ENCODE assay signal across 21 mouse cellular contexts in genomic region chr1:58946718-58947117, GRCm38 (mm10). TPM values are rescaled to one million over a fixed set of nuclear protein-coding genes. Genes with fewer than 3 reads are reported as not detected.
DNase-seq lines count a peak whose midpoint lies in the region; ATAC-seq and TF ChIP-seq lines count a peak whose summit lies in the region.
"Had no signal": no experiment of that assay in that cellular context is flagged by ENCODE, and none has a peak within 500 bp of the region (broad histone marks: within the 10 kb centered on the region; RNA-seq: fewer than 3 reads in every experiment).

No protein-coding gene starts in this region.

- WGBS in heart, embryonic 15.5 days: 71% methylated on average over 9 of the region's 9 CpGs
- 93% methylated on average over 9 of the region's 9 CpGs for WGBS in limb, embryonic 11.5 days
- WGBS in limb, embryonic 10.5 days: 93% methylated on average over 9 of the region's 9 CpGs

- no peak overlapping the region for H3K4me3 ChIP-seq in heart, embryonic 15.5 days
- no peak overlapping the region for H3K4me3 ChIP-seq in limb, embryonic 11.5 days (ENCODE audit: low read depth, low read length)
- H3K4me3 ChIP-seq in limb, embryonic 10.5 days: no peak overlapping the region
- H3K4me3 ChIP-seq in myocyte: no peak overlapping the region
- H3K4me3 ChIP-seq: embryonic facial prominence, embryonic 10.5 days; erythroblast, embryonic 14.5 days; forebrain, embryonic 10.5 days; heart, adult 2 months; heart, embryonic 12.5 days; hindbrain, embryonic 10.5 days had no signal

- 0 out of 2 replicates have a peak, but pooled peaks have one; percentile 48 for ATAC-seq in heart, embryonic 15.5 days (replicated peaks; ENCODE audit: insufficient number of reproducible peaks, insufficient read depth, low FRiP score, low read depth)
- ATAC-seq in limb, embryonic 11.5 days (ENCODE audit: insufficient number of reproducible peaks, low FRiP score, low TSS enrichment, low read depth): no peak
- ATAC-seq: CD4-positive, CD25-positive, alpha-beta regulatory T cell, adult 4 months; forebrain, embryonic 14.5 days had no signal

- H3K36me3 ChIP-seq in heart, embryonic 15.5 days: peaks cover 18% of the 10 kb centered on the region
- H3K36me3 ChIP-seq in limb, embryonic 11.5 days (ENCODE audit: control insufficient read depth, insufficient read depth, low read length): peaks cover 2% of the 10 kb centered on the region; the same call in 1 of the 2 replicates
- peaks cover 25% of the 10 kb centered on the region for H3K36me3 ChIP-seq in limb, embryonic 10.5 days
- H3K36me3 ChIP-seq in myocyte (ENCODE audit: control insufficient read depth, insufficient read depth): no peaks in the 10 kb centered on the region

- TF ChIP-seq POLR2A in myocyte (IDR thresholded peaks at IDR 0.05; ENCODE audit: insufficient read length, low read depth): no peak

- no peak for DNase-seq in heart, postnatal 36 days
- DNase-seq in limb, embryonic 11.5 days (ENCODE audit: low spot score): peak; percentile 14
- no peak for DNase-seq in limb, embryonic 10.5 days (ENCODE audit: low spot score)
- peak; percentile 18 for DNase-seq in NIH3T3 (ENCODE audit: low read depth)
- no peak for DNase-seq in left cerebral cortex, adult 9 months (ENCODE audit: low spot score in 2 of 2)
- DNase-seq: adrenal gland, postnatal 14 days; cerebellum, adult 2 months; cerebellum, postnatal 10 days; heart, adult 2 months; heart, postnatal 10 days had no signal

- no peak overlapping the region for H3K4me2 ChIP-seq in heart, embryonic 15.5 days
- no peak overlapping the region for H3K4me2 ChIP-seq in limb, embryonic 11.5 days (ENCODE audit: low read depth, severe bottlenecking)
- H3K4me2 ChIP-seq in myocyte (ENCODE audit: low read depth): peak overlapping the region; percentile 49
- H3K4me2 ChIP-seq: heart, embryonic 12.5 days; hindbrain, embryonic 14.5 days had no signal

- intact Hi-C loops in heart, postnatal 36 days (cut with DNase I): no loop called here

- H3K9me3 ChIP-seq in heart, embryonic 15.5 days (replicated peaks): no peaks in the 10 kb centered on the region
- H3K9me3 ChIP-seq in limb, embryonic 11.5 days (ENCODE audit: control insufficient read depth, low read length): no peaks in the 10 kb centered on the region
- H3K9me3 ChIP-seq in limb, embryonic 10.5 days (replicated peaks): no peaks in the 10 kb centered on the region
- H3K9me3 ChIP-seq: embryonic facial prominence, embryonic 10.5 days; forebrain, embryonic 10.5 days; G1E; heart, embryonic 12.5 days had no signal

- no peaks in the 10 kb centered on the region for H3K27me3 ChIP-seq in heart, embryonic 15.5 days
- H3K27me3 ChIP-seq in limb, embryonic 11.5 days (ENCODE audit: control insufficient read depth, insufficient read depth, low read length): no peaks in the 10 kb centered on the region
- H3K27me3 ChIP-seq in limb, embryonic 10.5 days (ENCODE audit: low read depth, poor library complexity, severe bottlenecking): no peaks in the 10 kb centered on the region
- no peaks in the 10 kb centered on the region for H3K27me3 ChIP-seq in myocyte (ENCODE audit: control insufficient read depth, insufficient read depth, insufficient read length)
- H3K27me3 ChIP-seq: heart, embryonic 12.5 days had no signal

- no peak overlapping the region for H3ac ChIP-seq in myocyte (ENCODE audit: control insufficient read depth, insufficient read length)

- peaks cover 32% of the 10 kb centered on the region for H3K4me1 ChIP-seq in heart, embryonic 15.5 days (replicated peaks)
- peaks cover 5% of the 10 kb centered on the region; the same call in 1 of the 2 replicates for H3K4me1 ChIP-seq in limb, embryonic 11.5 days (ENCODE audit: control insufficient read depth, insufficient read depth, low read length)
- peaks cover 11% of the 10 kb centered on the region for H3K4me1 ChIP-seq in limb, embryonic 10.5 days

- peaks cover 40% of the 10 kb centered on the region for H3K79me2 ChIP-seq in myocyte (ENCODE audit: control insufficient read depth, insufficient read depth)

- H3K27ac ChIP-seq in heart, embryonic 15.5 days: peak overlapping the region; percentile 37; the same call in 1 of the 2 replicates
- H3K27ac ChIP-seq in limb, embryonic 11.5 days (replicated peaks; ENCODE audit: low read depth, low read length): no peak overlapping the region
- H3K27ac ChIP-seq in limb, embryonic 10.5 days: no peak overlapping the region
- H3K27ac ChIP-seq: embryonic facial prominence, embryonic 10.5 days; forebrain, embryonic 10.5 days; hindbrain, embryonic 10.5 days; hindbrain, embryonic 14.5 days had no signal

- no peak overlapping the region for H3K9ac ChIP-seq in heart, embryonic 15.5 days
- H3K9ac ChIP-seq in limb, embryonic 11.5 days (ENCODE audit: low read length): no peak overlapping the region
- H3K9ac ChIP-seq: heart, embryonic 12.5 days; hindbrain, embryonic 14.5 days had no signal

TF ChIP-seq in myocyte, 11 proteins besides CTCF, POLR2A, EP300 and RAD21:
- no peak for TF ChIP-seq USF1 (IDR thresholded peaks at IDR 0.05; ENCODE audit: low read depth)
- no peak for TF ChIP-seq E2F4 (IDR thresholded peaks at IDR 0.05; ENCODE audit: insufficient read depth)
- TF ChIP-seq MYOD1 (IDR thresholded peaks at IDR 0.05; ENCODE audit: control insufficient read depth in 1 of 3, insufficient read length in 2 of 3, low read depth in 2 of 3): peak in 2 of 3 experiments; percentile 14 to 60
- no peak for TF ChIP-seq POLR2AphosphoS2 (IDR thresholded peaks at IDR 0.05; ENCODE audit: insufficient read length, low read depth)
- TF ChIP-seq MAX (IDR thresholded peaks at IDR 0.05; ENCODE audit: low read depth): no peak
- TF ChIP-seq MYOG (IDR thresholded peaks at IDR 0.05; ENCODE audit: control insufficient read depth in 1 of 3, insufficient read depth in 1 of 3, insufficient read length in 2 of 3, low read depth in 2 of 3): peak in 1 of 3 experiments; percentile 49

RNA-seq across cellular contexts. Expression of gene Trak2, which starts 26.5 kb away (rescaled TPM):
- 27.8 and 29.6 TPM in 2 replicates for polyA plus RNA-seq in heart, embryonic 15.5 days (2015; fragmentation: Nextera tagmentation; extraction: Ambion mirVana)
- total RNA-seq in heart, postnatal 36 days (2021): 100 to 1,000 TPM; 165 to 186 TPM
- 8.3 and 10.0 TPM in 2 replicates for polyA plus RNA-seq in limb, embryonic 11.5 days (2014; fragmentation: Nextera tagmentation; extraction: Ambion mirVana)
- polyA plus RNA-seq in limb, embryonic 10.5 days (2016; fragmentation: Nextera tagmentation; extraction: Ambion mirVana): 7.5 and 9.3 TPM in 2 replicates
- 13.7 TPM for polyA plus RNA-seq in myocyte (2012; fragmentation: generic; extraction: Trizol)

RNA-seq across cellular contexts. Expression of gene Stradb, which starts 26.6 kb away (rescaled TPM):
- polyA plus RNA-seq in heart, embryonic 15.5 days (2015; fragmentation: Nextera tagmentation; extraction: Ambion mirVana): 24.1 and 29.0 TPM in 2 replicates
- 10 to 100 TPM; 70.2 to 70.6 TPM for total RNA-seq in heart, postnatal 36 days (2021)
- 23.2 and 23.8 TPM in 2 replicates for polyA plus RNA-seq in limb, embryonic 11.5 days (2014; fragmentation: Nextera tagmentation; extraction: Ambion mirVana)
- 19.1 and 20.2 TPM in 2 replicates for polyA plus RNA-seq in limb, embryonic 10.5 days (2016; fragmentation: Nextera tagmentation; extraction: Ambion mirVana)
- polyA plus RNA-seq in myocyte (2012; fragmentation: generic; extraction: Trizol): 17.0 TPM

Comparison
In these comparisons a context has a peak if more than half of its experiments do, and no peak if none do; other contexts are left out.
1. DNase-seq: peak in limb, embryonic 11.5 days (single experiment) and NIH3T3 (single experiment); none in heart, postnatal 36 days (0 of 2), limb, embryonic 10.5 days (single experiment) and left cerebral cortex, adult 9 months (0 of 2).